In genomic region chr11:95668086-95668485, GRCm38 (mm10) we compare ENCODE assay signal across 7 mouse cellular contexts. TPM values are rescaled to one million over a fixed set of nuclear protein-coding genes. Genes with fewer than 3 reads are reported as not detected.
DNase-seq lines count a peak whose midpoint lies in the region; ATAC-seq and TF ChIP-seq lines count a peak whose summit lies in the region.
"Not testable (repeated sequence)": the region's sequence is repeated elsewhere in the genome, so short reads cannot be mapped to it uniquely, and the experiment has no call there.

No protein-coding gene starts in this region.

- peak overlapping the region; percentile 67 to 89 for H3K4me3 ChIP-seq in MEL (ENCODE audit: control insufficient read depth in 1 of 2, insufficient read depth in 1 of 2, low read depth in 2 of 2, low read length in 2 of 2)
- not testable (repeated sequence) for H3K4me3 ChIP-seq in embryonic facial prominence, embryonic 14.5 days (ENCODE audit: low read depth, low read length); heart, embryonic 11.5 days (ENCODE audit: low read depth, low read length); hindbrain, embryonic 15.5 days
- H3K4me3 ChIP-seq in kidney, postnatal 0 days (replicated peaks; ENCODE audit: low read depth, low read length): peak overlapping the region; percentile 55; the same call in 1 of the 2 replicates
- H3K4me3 ChIP-seq in liver, embryonic 13.5 days (replicated peaks): peak overlapping the region; percentile 78
- H3K4me3 ChIP-seq in midbrain, embryonic 10.5 days: peak overlapping the region; percentile 86

- TF ChIP-seq CTCF in MEL (IDR thresholded peaks at IDR 0.05 in 2 of 3, conservative IDR thresholded peaks at IDR 0.05 in 1 of 3; ENCODE audit: control insufficient read depth in 1 of 3, insufficient read depth in 1 of 3, low read depth in 2 of 3, low read length in 3 of 3, poor library complexity in 1 of 3, severe bottlenecking in 1 of 3): peak in 2 of 3 experiments; percentile 34 to 44; a peak in 3 of 6 replicates
- TF ChIP-seq CTCF in kidney, postnatal 0 days (IDR thresholded peaks at IDR 0.05; ENCODE audit: low read depth): peak; percentile 55

- H3K27me3 ChIP-seq in MEL (ENCODE audit: control insufficient read depth in 1 of 2, insufficient read depth in 2 of 2, low read length in 2 of 2); embryonic facial prominence, embryonic 14.5 days (replicated peaks; ENCODE audit: control insufficient read depth, insufficient read depth, low read length); heart, embryonic 11.5 days (ENCODE audit: control insufficient read depth, insufficient read depth, low read length); hindbrain, embryonic 15.5 days; kidney, postnatal 0 days (ENCODE audit: insufficient read depth, low read length); liver, embryonic 13.5 days; midbrain, embryonic 10.5 days (ENCODE audit: low read depth, poor library complexity, severe bottlenecking): not testable (repeated sequence)

- not testable (repeated sequence) for H3K27ac ChIP-seq in MEL (ENCODE audit: control insufficient read depth, low read depth, low read length); embryonic facial prominence, embryonic 14.5 days (replicated peaks; ENCODE audit: low read depth, low read length); heart, embryonic 11.5 days (ENCODE audit: low read depth, low read length); hindbrain, embryonic 15.5 days (replicated peaks); liver, embryonic 13.5 days; midbrain, embryonic 10.5 days (replicated peaks)
- H3K27ac ChIP-seq in kidney, postnatal 0 days: peak overlapping the region; percentile 85; the same call in 1 of the 2 replicates

- TF ChIP-seq EP300 in MEL (IDR thresholded peaks at IDR 0.05; ENCODE audit: low read depth in 1 of 2, low read length in 2 of 2): not testable (repeated sequence)

- not testable (repeated sequence) for H3K9me3 ChIP-seq in MEL (replicated peaks; ENCODE audit: insufficient read depth, low read length); embryonic facial prominence, embryonic 14.5 days (ENCODE audit: control insufficient read depth, low read length); heart, embryonic 11.5 days (replicated peaks; ENCODE audit: control insufficient read depth, low read length); hindbrain, embryonic 15.5 days; kidney, postnatal 0 days (replicated peaks; ENCODE audit: low read length); liver, embryonic 13.5 days (replicated peaks); midbrain, embryonic 10.5 days (replicated peaks)

- H3K36me3 ChIP-seq in MEL (ENCODE audit: control insufficient read depth in 1 of 2, insufficient read depth in 2 of 2, low read length in 2 of 2): peaks cover 12 to 14% of the 10 kb centered on the region in 2 experiments
- H3K36me3 ChIP-seq in embryonic facial prominence, embryonic 14.5 days (ENCODE audit: control insufficient read depth, insufficient read depth, low read length): peaks cover 47% of the 10 kb centered on the region
- peaks cover 10% of the 10 kb centered on the region for H3K36me3 ChIP-seq in heart, embryonic 11.5 days (ENCODE audit: control insufficient read depth, insufficient read depth, low read length)
- H3K36me3 ChIP-seq in hindbrain, embryonic 15.5 days: peaks cover 29% of the 10 kb centered on the region; the same call in 1 of the 2 replicates
- H3K36me3 ChIP-seq in kidney, postnatal 0 days (ENCODE audit: insufficient read depth, low read length): peaks cover 31% of the 10 kb centered on the region
- peaks cover 43% of the 10 kb centered on the region for H3K36me3 ChIP-seq in liver, embryonic 13.5 days
- H3K36me3 ChIP-seq in midbrain, embryonic 10.5 days: peaks cover 52% of the 10 kb centered on the region

- H3K4me2 ChIP-seq in embryonic facial prominence, embryonic 14.5 days (ENCODE audit: low read depth, low read length): peak overlapping the region; percentile 94; the same call in 1 of the 2 replicates
- peak overlapping the region; percentile 86 for H3K4me2 ChIP-seq in heart, embryonic 11.5 days
- peak overlapping the region; percentile 82 for H3K4me2 ChIP-seq in hindbrain, embryonic 15.5 days
- H3K4me2 ChIP-seq in kidney, postnatal 0 days (ENCODE audit: low read length): peak overlapping the region; percentile 77; the same call in 1 of the 2 replicates
- H3K4me2 ChIP-seq in liver, embryonic 13.5 days: peak overlapping the region; percentile 70

- WGBS in embryonic facial prominence, embryonic 14.5 days: 90% methylated on average over 7 of the region's 7 CpGs
- 88% methylated on average over 7 of the region's 7 CpGs for WGBS in heart, embryonic 11.5 days (ENCODE audit: insufficient replicate concordance)
- WGBS in hindbrain, embryonic 15.5 days: 90% methylated on average over 7 of the region's 7 CpGs
- WGBS in kidney, postnatal 0 days: 91% methylated on average over 7 of the region's 7 CpGs
- 84% methylated on average over 7 of the region's 7 CpGs for WGBS in liver, embryonic 13.5 days (ENCODE audit: insufficient replicate concordance)
- WGBS in midbrain, embryonic 10.5 days: 89% methylated on average over 7 of the region's 7 CpGs

- not testable (repeated sequence) for TF ChIP-seq POLR2A in MEL (IDR thresholded peaks at IDR 0.05; ENCODE audit: control insufficient read depth in 1 of 2, insufficient read depth in 1 of 2, low read depth in 1 of 2, low read length in 2 of 2, poor library complexity in 1 of 2)

- peak; percentile 55 for DNase-seq in MEL (ENCODE audit: low read depth, low spot score)
- DNase-seq in embryonic facial prominence, embryonic 14.5 days (ENCODE audit: low spot score); kidney, postnatal 0 days (ENCODE audit: low spot score); liver, embryonic 13.5 days; midbrain, embryonic 10.5 days (ENCODE audit: low spot score): not testable (repeated sequence)

- peaks cover 0 to 12% of the 10 kb centered on the region in 2 experiments; a peak in 3 of 4 replicates for H3K4me1 ChIP-seq in MEL (ENCODE audit: control insufficient read depth in 1 of 2, insufficient read depth in 2 of 2, low read length in 2 of 2)
- H3K4me1 ChIP-seq in embryonic facial prominence, embryonic 14.5 days (ENCODE audit: control insufficient read depth, insufficient read depth, low read length); heart, embryonic 11.5 days (ENCODE audit: control insufficient read depth, insufficient read depth, low read length); kidney, postnatal 0 days (replicated peaks; ENCODE audit: insufficient read depth, low read length): not testable (repeated sequence)
- peaks cover 19% of the 10 kb centered on the region for H3K4me1 ChIP-seq in hindbrain, embryonic 15.5 days (replicated peaks)
- H3K4me1 ChIP-seq in liver, embryonic 13.5 days (replicated peaks): peaks cover 30% of the 10 kb centered on the region
- peaks cover 15% of the 10 kb centered on the region for H3K4me1 ChIP-seq in midbrain, embryonic 10.5 days

- peaks cover 23% of the 10 kb centered on the region for H3K79me2 ChIP-seq in MEL (ENCODE audit: control insufficient read depth, insufficient read depth, low read length, poor library complexity)

- TF ChIP-seq RAD21 in MEL (IDR thresholded peaks at IDR 0.05; ENCODE audit: low read depth, low read length): not testable (repeated sequence)

- not testable (repeated sequence) for ATAC-seq in embryonic facial prominence, embryonic 14.5 days (ENCODE audit: low read depth); heart, embryonic 11.5 days (replicated peaks; ENCODE audit: insufficient number of reproducible peaks, low FRiP score, low TSS enrichment); hindbrain, embryonic 15.5 days (ENCODE audit: low FRiP score, low read depth); kidney, postnatal 0 days (replicated peaks; ENCODE audit: low FRiP score, low read depth); liver, embryonic 13.5 days (ENCODE audit: low read depth)

- peak overlapping the region; percentile 90 for H3K9ac ChIP-seq in MEL (ENCODE audit: control insufficient read depth, low read depth, low read length, poor library complexity, severe bottlenecking)
- H3K9ac ChIP-seq in embryonic facial prominence, embryonic 14.5 days (ENCODE audit: low read depth, low read length); heart, embryonic 11.5 days (ENCODE audit: low read depth, low read length); hindbrain, embryonic 15.5 days; kidney, postnatal 0 days (ENCODE audit: low read depth, low read length): not testable (repeated sequence)
- H3K9ac ChIP-seq in liver, embryonic 13.5 days: peak overlapping the region; percentile 77

RNA-seq across cellular contexts. Expression of gene Phb, which starts 1.3 kb away (rescaled TPM):
- 784 and 788 TPM in 2 replicates for total RNA-seq in MEL (2012; rRNA removed)
- 100 to 1,000 TPM in 1 of 2 experiments, not detected in 1; 302 TPM for polyA plus RNA-seq in MEL (2012; ENCODE audit: insufficient read depth in 1 of 2, insufficient read length in 2 of 2, low read depth in 1 of 2, low replicate concordance in 2 of 2, missing spikeins in 1 of 2)
- 238 and 240 TPM in 2 replicates for polyA plus RNA-seq in embryonic facial prominence, embryonic 14.5 days (2014; fragmentation: Nextera tagmentation; extraction: Ambion mirVana)
- polyA plus RNA-seq in heart, embryonic 11.5 days (2014; fragmentation: Nextera tagmentation; extraction: Ambion mirVana): 273 and 295 TPM in 2 replicates
- polyA plus RNA-seq in hindbrain, embryonic 15.5 days (2015; fragmentation: Nextera tagmentation; extraction: Ambion mirVana): 182 and 187 TPM in 2 replicates
- 318 and 344 TPM in 2 replicates for polyA plus RNA-seq in kidney, postnatal 0 days (2015; fragmentation: Nextera tagmentation; extraction: Ambion mirVana)
- polyA plus RNA-seq in liver, embryonic 13.5 days (2015; fragmentation: Nextera tagmentation; extraction: Ambion mirVana): 184 and 209 TPM in 2 replicates
- 227 and 251 TPM in 2 replicates for polyA plus RNA-seq in midbrain, embryonic 10.5 days (2016; fragmentation: Nextera tagmentation; extraction: Ambion mirVana)

RNA-seq across cellular contexts. Expression of gene Zfp652, which starts 44.4 kb away (rescaled TPM):
- total RNA-seq in MEL (2012; rRNA removed): 31.8 and 34.1 TPM in 2 replicates
- polyA plus RNA-seq in MEL (2012; ENCODE audit: insufficient read depth in 1 of 2, insufficient read length in 2 of 2, low read depth in 1 of 2, low replicate concordance in 2 of 2, missing spikeins in 1 of 2): 10 to 100 TPM; 19.3 to 38.5 TPM
- polyA plus RNA-seq in embryonic facial prominence, embryonic 14.5 days (2014; fragmentation: Nextera tagmentation; extraction: Ambion mirVana): 11.5 and 11.6 TPM in 2 replicates
- 5.6 and 7.3 TPM in 2 replicates for polyA plus RNA-seq in heart, embryonic 11.5 days (2014; fragmentation: Nextera tagmentation; extraction: Ambion mirVana)
- polyA plus RNA-seq in hindbrain, embryonic 15.5 days (2015; fragmentation: Nextera tagmentation; extraction: Ambion mirVana): 24.0 and 26.1 TPM in 2 replicates
- polyA plus RNA-seq in kidney, postnatal 0 days (2015; fragmentation: Nextera tagmentation; extraction: Ambion mirVana): 14.8 and 17.1 TPM in 2 replicates
- 5.9 and 6.3 TPM in 2 replicates for polyA plus RNA-seq in liver, embryonic 13.5 days (2015; fragmentation: Nextera tagmentation; extraction: Ambion mirVana)
- polyA plus RNA-seq in midbrain, embryonic 10.5 days (2016; fragmentation: Nextera tagmentation; extraction: Ambion mirVana): 13.7 and 17.8 TPM in 2 replicates

RNA-seq across cellular contexts. Expression of gene B130006D01Rik, which starts 55.3 kb away (rescaled TPM):
- 0.59 and 0.73 TPM in 2 replicates for total RNA-seq in MEL (2012; rRNA removed)
- under 1 TPM in 1 of 2 experiments, not detected in 1; 0.11 TPM for polyA plus RNA-seq in MEL (2012; ENCODE audit: insufficient read depth in 1 of 2, insufficient read length in 2 of 2, low read depth in 1 of 2, low replicate concordance in 2 of 2, missing spikeins in 1 of 2)
- polyA plus RNA-seq in embryonic facial prominence, embryonic 14.5 days (2014; fragmentation: Nextera tagmentation; extraction: Ambion mirVana): 1.1 TPM in 2 replicates
- polyA plus RNA-seq in heart, embryonic 11.5 days (2014; fragmentation: Nextera tagmentation; extraction: Ambion mirVana): 0.70 and 1.1 TPM in 2 replicates
- 1.1 and 1.2 TPM in 2 replicates for polyA plus RNA-seq in hindbrain, embryonic 15.5 days (2015; fragmentation: Nextera tagmentation; extraction: Ambion mirVana)
- 0.22 and 0.42 TPM in 2 replicates for polyA plus RNA-seq in kidney, postnatal 0 days (2015; fragmentation: Nextera tagmentation; extraction: Ambion mirVana)
- polyA plus RNA-seq in liver, embryonic 13.5 days (2015; fragmentation: Nextera tagmentation; extraction: Ambion mirVana): 0.37 and 0.44 TPM in 2 replicates
- polyA plus RNA-seq in midbrain, embryonic 10.5 days (2016; fragmentation: Nextera tagmentation; extraction: Ambion mirVana): 0.93 and 1.4 TPM in 2 replicates
